Mouse (Mus musculus) kidney, adult 2 months (tissue): ENCODE results near the gene Trank1.

Experiments used
- CTCF ChIP-seq: fragments of 200-500 bp; conservative IDR thresholded peaks from 2 replicates; pipeline ENCODE4 v1.5.1; 2011; ENCODE audit warnings: low read depth, mild to moderate bottlenecking, control low read depth, low read length, moderate library complexity, mixed read lengths; ENCODE audit not compliant: insufficient read depth, insufficient read length
- POLR2A ChIP-seq: fragments of 200-500 bp; IDR thresholded peaks from one replicate; pipeline ENCODE4 v1.6.1; 2011; ENCODE audit warnings: low read depth, low read length, control low read depth

GRCm38 (mm10) chr9:111271056-111271433 is 40.5 kb upstream of the Trank1 start:
- no peak for TF ChIP-seq CTCF
- TF ChIP-seq POLR2A, result no peak
